Mouse (Mus musculus): ENCODE results near the gene Bsg. TPM values are rescaled to one million over a fixed set of nuclear protein-coding genes. Genes with fewer than 3 reads are reported as not detected.

Bsg gene
- 239 TPM for polyA plus RNA-seq (2014; fragmentation: Illumina TruSeq; extraction: RNeasy Lipid Tissue Mini Kit (QIAGEN cat#74804))

DNA sequence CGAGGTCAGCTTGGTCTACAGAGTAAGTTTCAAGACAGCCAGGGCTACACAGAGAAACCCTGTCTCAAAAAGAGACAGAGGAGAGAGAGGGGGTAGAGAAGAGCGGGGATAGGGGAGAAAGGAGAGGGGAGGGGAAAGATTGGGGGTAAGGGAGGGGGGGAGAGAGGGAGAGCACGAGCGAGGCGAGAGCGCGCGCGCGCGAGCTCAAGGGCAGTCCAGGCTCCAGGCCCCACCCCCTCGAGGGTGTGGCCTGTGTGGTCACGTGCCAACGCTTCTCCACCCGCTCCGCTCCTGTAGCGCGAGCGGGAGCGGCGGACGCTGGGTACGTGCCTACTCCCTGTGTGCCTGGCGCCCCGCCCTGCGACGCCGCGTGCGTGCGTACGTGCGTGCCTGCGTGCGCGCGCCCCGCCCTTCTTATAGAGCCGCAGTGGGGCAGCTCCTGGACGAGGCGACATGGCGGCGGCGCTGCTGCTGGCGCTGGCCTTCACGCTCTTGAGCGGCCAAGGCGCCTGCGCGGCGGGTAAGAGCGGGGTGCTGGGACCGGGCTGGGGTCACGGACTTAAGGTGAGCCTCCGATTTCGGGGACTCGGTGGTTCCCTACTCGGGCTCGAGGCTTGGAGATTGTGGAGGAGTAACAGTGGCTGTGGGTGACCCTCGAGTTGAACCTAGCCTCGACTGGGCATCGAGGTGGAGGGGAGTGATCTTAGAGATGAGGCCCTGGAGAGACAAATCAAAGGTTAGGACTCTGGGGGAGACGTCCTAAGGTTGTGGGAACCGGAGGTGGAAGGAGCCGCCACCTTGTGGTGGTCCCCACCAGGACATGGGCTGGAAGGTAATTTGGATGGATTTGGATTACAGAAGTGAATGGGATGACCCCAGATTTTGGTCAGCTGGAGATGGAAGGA is at the start of gene Bsg:
Gene Bsg (plus strand): TSS at position 427 of the 905 bp plus-strand sequence.

DNA sequence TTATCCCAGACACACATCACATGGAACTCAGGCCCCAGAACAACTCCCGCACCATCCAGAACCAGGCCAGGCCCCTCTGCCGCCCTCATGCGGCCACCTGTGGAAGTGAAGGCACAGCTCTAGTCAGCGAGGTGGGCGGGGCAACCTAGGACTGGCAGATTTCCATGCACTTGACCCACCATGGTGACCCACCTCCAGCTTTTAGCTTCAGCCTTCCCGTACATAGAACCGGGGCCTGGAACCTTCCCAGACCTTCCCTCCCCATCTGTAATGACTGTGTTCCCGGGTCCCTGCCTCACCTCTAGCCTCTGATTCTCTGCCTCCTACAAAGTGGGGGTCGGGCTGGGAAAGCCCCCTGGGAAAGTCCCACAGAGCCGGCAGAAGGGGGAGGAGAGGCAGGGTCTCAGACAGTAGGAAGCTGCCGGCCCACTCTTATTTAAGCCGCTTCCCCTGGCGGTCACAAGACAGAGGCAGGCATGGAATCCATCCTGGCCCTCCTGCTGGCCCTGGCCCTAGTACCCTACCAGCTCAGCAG is 40.1 kb upstream of the Bsg start, which contains the start of gene Madcam1:
Gene Madcam1 (plus strand): TSS at position 429 of the 535 bp plus-strand sequence.

DNA sequence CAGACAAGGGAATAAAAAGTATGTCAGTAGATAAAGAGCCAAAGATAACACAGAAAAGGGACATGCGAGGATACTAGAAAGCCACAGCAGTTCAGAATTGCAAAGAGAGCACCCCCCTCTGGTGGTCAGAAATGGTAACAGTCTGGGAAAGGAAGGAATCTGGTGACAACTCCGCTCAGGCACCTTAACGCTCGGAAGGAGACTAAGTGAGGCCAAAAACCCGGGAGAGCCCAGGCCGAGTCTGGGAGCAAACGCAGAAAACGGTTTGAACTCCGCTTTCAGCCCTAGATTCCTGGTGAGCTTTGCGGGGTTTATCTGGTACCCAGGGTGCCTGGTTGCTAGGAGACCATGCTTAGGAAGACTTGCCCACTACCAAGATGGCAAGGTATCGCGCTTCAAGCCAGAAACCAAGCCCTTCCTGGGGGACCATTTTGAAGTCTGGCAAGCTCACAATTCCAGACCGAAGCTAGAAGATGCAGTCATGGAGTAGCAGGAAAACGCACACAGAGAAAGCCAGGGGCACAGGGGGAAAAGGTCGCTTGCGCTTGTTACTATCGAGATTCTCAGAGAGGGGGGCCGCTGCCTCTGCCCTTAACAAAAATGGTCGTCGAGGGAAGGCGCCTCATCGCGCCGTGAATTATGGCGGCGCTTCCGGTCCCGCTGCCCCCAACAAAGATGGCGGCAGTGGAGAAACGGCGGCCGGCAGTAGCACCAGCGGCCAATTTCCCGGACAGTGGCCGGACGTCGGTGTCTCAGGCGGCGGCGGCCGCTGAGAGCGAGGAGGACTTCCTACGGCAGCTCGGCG is 35.3 kb upstream of the Bsg start, which contains the start of gene Tpgs1:
Gene Tpgs1 (plus strand): TSS at position 599 of the 805 bp plus-strand sequence.

GRCm38 (mm10) chr10:79681591-79682245 is 22.6 kb upstream of the Bsg start, which contains the start of gene Cdc34:
TSS of gene Cdc34 (plus strand) at chr10:79682195.

DNA sequence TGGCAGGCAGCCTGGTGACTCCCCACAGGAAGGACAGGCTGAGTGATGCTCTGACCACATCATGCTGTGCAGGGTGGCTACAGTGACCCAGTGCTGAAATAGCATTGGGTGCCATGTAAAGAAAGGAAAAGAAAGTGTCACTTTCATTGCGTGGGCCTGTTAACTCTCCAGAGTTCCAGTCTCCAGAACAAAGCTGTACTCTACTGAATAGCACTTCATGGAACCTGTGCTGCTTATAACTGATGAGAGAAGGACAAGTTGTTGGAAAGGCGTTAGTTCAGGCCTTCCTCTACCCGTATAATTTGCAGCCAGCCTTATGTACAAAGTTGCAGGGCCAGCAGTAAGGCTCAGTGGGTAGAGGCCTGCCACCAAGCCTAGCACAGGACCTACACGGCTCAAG is 15.6 kb upstream of the Bsg start, which contains the start of gene Gzmm:
Gene Gzmm (plus strand): TSS at position 301 of the 400 bp plus-strand sequence.

DNA sequence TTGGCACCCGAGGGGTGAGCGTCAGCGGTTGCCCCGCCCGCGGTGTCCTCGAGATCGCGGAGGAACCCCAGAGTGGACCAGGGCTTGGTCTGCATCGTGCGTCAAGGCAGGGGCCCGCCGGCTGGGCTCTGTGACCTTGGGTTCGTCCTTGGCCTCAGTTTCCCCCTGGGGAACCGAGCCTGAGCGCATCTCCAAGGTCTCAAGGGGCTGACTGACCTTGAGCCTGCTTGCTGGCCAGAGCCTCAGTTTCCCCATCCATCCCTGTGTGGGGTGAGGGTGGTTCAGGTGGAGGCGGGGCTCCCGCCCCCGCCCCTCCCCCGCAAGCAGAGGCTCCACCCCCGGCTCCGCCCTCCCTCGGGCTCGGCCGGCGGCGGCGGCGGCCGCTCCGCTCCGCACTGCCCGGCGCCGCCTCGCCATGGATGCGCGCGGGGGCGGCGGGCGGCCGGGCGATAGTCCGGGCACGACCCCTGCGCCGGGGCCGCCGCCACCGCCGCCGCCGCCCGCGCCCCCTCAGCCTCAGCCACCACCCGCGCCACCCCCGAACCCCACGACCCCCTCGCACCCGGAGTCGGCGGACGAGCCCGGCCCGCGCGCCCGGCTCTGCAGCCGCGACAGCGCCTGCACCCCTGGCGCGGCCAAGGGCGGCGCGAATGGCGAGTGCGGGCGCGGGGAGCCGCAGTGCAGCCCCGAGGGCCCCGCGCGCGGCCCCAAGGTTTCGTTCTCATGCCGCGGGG is 12.1 kb downstream of the Bsg start, which contains the start of gene Hcn2:
Gene Hcn2 (plus strand): TSS at position 381 of the 734 bp plus-strand sequence.

DNA sequence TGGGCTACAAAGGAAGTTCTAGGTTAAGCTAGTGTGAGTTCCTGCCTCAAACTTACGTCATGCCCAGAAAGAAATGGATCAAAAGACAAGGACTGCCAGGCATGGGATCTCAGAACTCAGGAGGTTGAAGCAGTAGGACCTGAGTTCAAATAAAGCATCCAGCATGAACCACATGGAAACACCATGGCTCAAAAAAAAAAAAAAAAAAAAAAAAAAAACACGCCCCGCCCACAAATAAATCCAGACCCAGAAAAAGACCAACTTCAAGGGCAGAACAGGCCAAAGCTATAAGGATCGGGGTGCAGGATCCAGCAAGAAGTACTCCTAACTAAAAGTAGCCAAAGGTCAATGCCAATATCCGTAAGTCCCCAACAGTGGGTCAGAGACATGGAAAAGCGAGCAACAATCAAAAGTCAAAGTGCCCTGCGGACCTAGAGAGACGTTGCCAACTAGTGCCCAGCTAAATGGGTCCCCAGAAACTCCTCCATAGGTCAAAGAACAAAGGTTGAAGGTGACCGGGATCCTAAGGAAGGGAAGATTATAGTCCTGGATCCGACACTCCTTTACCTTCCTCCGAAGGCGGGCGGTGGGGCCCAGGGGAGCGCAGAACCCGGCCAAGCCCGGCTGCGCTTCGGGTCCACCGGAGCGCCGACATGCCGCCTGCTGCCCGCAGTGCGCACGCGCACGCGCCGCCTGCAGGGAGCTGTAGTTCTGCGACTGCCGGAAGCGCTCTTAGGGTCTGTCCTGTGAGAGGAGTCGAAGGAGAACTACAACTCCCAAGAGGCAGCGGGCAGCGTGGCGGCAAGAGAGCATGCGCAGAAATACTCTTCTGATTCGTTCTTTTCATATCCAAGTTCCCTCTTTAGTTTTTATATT is 41.8 kb downstream of the Bsg start, which contains the start of gene Polrmt:
Gene Polrmt (minus strand): TSS at position 684 of the 876 bp plus-strand sequence.

DNA sequence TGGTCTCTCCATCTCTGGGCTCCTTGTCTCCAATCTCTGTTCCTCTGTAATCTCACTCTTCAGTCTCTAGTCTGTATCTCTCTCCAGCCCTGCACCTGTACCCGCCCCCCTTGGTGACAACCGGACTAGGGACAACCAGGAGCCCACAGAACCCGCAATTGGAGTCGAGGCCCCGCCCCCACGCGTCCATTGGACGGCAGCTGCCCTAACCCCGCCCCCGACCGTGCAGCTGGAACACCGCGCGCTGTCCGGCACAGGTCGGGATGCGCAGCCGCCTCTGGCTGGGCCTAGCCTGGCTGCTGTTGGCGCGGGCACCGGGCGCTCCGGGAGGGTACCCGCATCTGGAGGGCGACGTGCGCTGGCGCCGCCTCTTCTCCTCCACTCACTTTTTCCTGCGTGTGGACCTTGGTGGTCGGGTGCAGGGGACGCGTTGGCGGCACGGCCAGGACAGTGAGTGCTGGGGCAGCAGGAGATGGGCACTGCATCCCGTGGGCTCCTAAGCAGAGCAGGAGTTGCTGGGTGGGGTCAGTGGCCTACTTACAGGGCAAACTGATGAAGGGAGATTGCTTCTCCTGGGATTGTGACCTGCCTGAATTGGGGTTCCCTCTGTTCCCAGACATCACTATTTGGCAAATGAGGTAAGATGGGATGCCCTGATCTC is 50.7 kb downstream of the Bsg start, which contains the start of gene Fgf22:
Gene Fgf22 (plus strand): TSS at position 221 of the 661 bp plus-strand sequence.

Other genes with a start within 250 kb of the Bsg start
- not detected for gene Vmn2r83, start 235.8 kb upstream of the Bsg start, polyA plus RNA-seq (2014; fragmentation: Illumina TruSeq; extraction: RNeasy Lipid Tissue Mini Kit (QIAGEN cat#74804))
- 1.3 TPM for gene Plpp2, start 170.7 kb upstream of the Bsg start, polyA plus RNA-seq (2014; fragmentation: Illumina TruSeq; extraction: RNeasy Lipid Tissue Mini Kit (QIAGEN cat#74804))
- gene Mier2, start 149.3 kb upstream of the Bsg start, polyA plus RNA-seq (2014; fragmentation: Illumina TruSeq; extraction: RNeasy Lipid Tissue Mini Kit (QIAGEN cat#74804)) = not detected
- not detected for gene Theg, start 117.2 kb upstream of the Bsg start, polyA plus RNA-seq (2014; fragmentation: Illumina TruSeq; extraction: RNeasy Lipid Tissue Mini Kit (QIAGEN cat#74804))
- gene C2cd4c, start 90.5 kb upstream of the Bsg start, polyA plus RNA-seq (2014; fragmentation: Illumina TruSeq; extraction: RNeasy Lipid Tissue Mini Kit (QIAGEN cat#74804)) = not detected
- 1.7 TPM for gene Shc2, start 66.6 kb upstream of the Bsg start, polyA plus RNA-seq (2014; fragmentation: Illumina TruSeq; extraction: RNeasy Lipid Tissue Mini Kit (QIAGEN cat#74804))
- not detected for gene Odf3l2, start 58.8 kb upstream of the Bsg start, polyA plus RNA-seq (2014; fragmentation: Illumina TruSeq; extraction: RNeasy Lipid Tissue Mini Kit (QIAGEN cat#74804))
- gene Madcam1, start 39.9 kb upstream of the Bsg start, polyA plus RNA-seq (2014; fragmentation: Illumina TruSeq; extraction: RNeasy Lipid Tissue Mini Kit (QIAGEN cat#74804)) = not detected
- gene Tpgs1, start 35.1 kb upstream of the Bsg start, polyA plus RNA-seq (2014; fragmentation: Illumina TruSeq; extraction: RNeasy Lipid Tissue Mini Kit (QIAGEN cat#74804)) = not detected
- gene Cdc34, start 22.3 kb upstream of the Bsg start, polyA plus RNA-seq (2014; fragmentation: Illumina TruSeq; extraction: RNeasy Lipid Tissue Mini Kit (QIAGEN cat#74804)) = not detected
- gene Gzmm, start 15.5 kb upstream of the Bsg start, polyA plus RNA-seq (2014; fragmentation: Illumina TruSeq; extraction: RNeasy Lipid Tissue Mini Kit (QIAGEN cat#74804)) = not detected
- 0.20 TPM for gene Hcn2, start 12.1 kb downstream of the Bsg start, polyA plus RNA-seq (2014; fragmentation: Illumina TruSeq; extraction: RNeasy Lipid Tissue Mini Kit (QIAGEN cat#74804))
- not detected for gene Polrmt, start 42.1 kb downstream of the Bsg start, polyA plus RNA-seq (2014; fragmentation: Illumina TruSeq; extraction: RNeasy Lipid Tissue Mini Kit (QIAGEN cat#74804))
- not detected for gene Fgf22, start 50.6 kb downstream of the Bsg start, polyA plus RNA-seq (2014; fragmentation: Illumina TruSeq; extraction: RNeasy Lipid Tissue Mini Kit (QIAGEN cat#74804))
- gene Rnf126, start 62.5 kb downstream of the Bsg start, polyA plus RNA-seq (2014; fragmentation: Illumina TruSeq; extraction: RNeasy Lipid Tissue Mini Kit (QIAGEN cat#74804)) = 0.29 TPM
- gene Fstl3, start 72.8 kb downstream of the Bsg start, polyA plus RNA-seq (2014; fragmentation: Illumina TruSeq; extraction: RNeasy Lipid Tissue Mini Kit (QIAGEN cat#74804)) = 1.2 TPM
- not detected for gene Prss57, start 86.5 kb downstream of the Bsg start, polyA plus RNA-seq (2014; fragmentation: Illumina TruSeq; extraction: RNeasy Lipid Tissue Mini Kit (QIAGEN cat#74804))
- gene Palm, start 89.1 kb downstream of the Bsg start, polyA plus RNA-seq (2014; fragmentation: Illumina TruSeq; extraction: RNeasy Lipid Tissue Mini Kit (QIAGEN cat#74804)) = 0.77 TPM
- gene Misp, start 116.5 kb downstream of the Bsg start, polyA plus RNA-seq (2014; fragmentation: Illumina TruSeq; extraction: RNeasy Lipid Tissue Mini Kit (QIAGEN cat#74804)) = not detected
- 114 TPM for gene Ptbp1, start 149.9 kb downstream of the Bsg start, polyA plus RNA-seq (2014; fragmentation: Illumina TruSeq; extraction: RNeasy Lipid Tissue Mini Kit (QIAGEN cat#74804))
- gene Prtn3, start 170.0 kb downstream of the Bsg start, polyA plus RNA-seq (2014; fragmentation: Illumina TruSeq; extraction: RNeasy Lipid Tissue Mini Kit (QIAGEN cat#74804)) = not detected
- not detected for gene Plppr3, start 170.1 kb downstream of the Bsg start, polyA plus RNA-seq (2014; fragmentation: Illumina TruSeq; extraction: RNeasy Lipid Tissue Mini Kit (QIAGEN cat#74804))
- not detected for gene Elane, start 181.8 kb downstream of the Bsg start, polyA plus RNA-seq (2014; fragmentation: Illumina TruSeq; extraction: RNeasy Lipid Tissue Mini Kit (QIAGEN cat#74804))
- gene Cfd, start 186.4 kb downstream of the Bsg start, polyA plus RNA-seq (2014; fragmentation: Illumina TruSeq; extraction: RNeasy Lipid Tissue Mini Kit (QIAGEN cat#74804)) = 1.5 TPM
- 0.37 TPM for gene Med16, start 204.4 kb downstream of the Bsg start, polyA plus RNA-seq (2014; fragmentation: Illumina TruSeq; extraction: RNeasy Lipid Tissue Mini Kit (QIAGEN cat#74804))
- gene Gm26602, start 206.4 kb downstream of the Bsg start, polyA plus RNA-seq (2014; fragmentation: Illumina TruSeq; extraction: RNeasy Lipid Tissue Mini Kit (QIAGEN cat#74804)) = not detected
- gene Kiss1r, start 212.5 kb downstream of the Bsg start, polyA plus RNA-seq (2014; fragmentation: Illumina TruSeq; extraction: RNeasy Lipid Tissue Mini Kit (QIAGEN cat#74804)) = not detected
- 8.0 TPM for gene R3hdm4, start 216.7 kb downstream of the Bsg start, polyA plus RNA-seq (2014; fragmentation: Illumina TruSeq; extraction: RNeasy Lipid Tissue Mini Kit (QIAGEN cat#74804))
- gene Arid3a, start 222.6 kb downstream of the Bsg start, polyA plus RNA-seq (2014; fragmentation: Illumina TruSeq; extraction: RNeasy Lipid Tissue Mini Kit (QIAGEN cat#74804)) = 3.3 TPM